Mouse (Mus musculus) ES-E14 (cell line): Measurements from ENCODE around the gene Ctns.

Source experiments
- CHD2 ChIP-seq: IDR thresholded peaks from 2 replicates; pipeline ENCODE4 v1.6.1; 2014; ENCODE audit warnings: mild to moderate bottlenecking, low read depth, low read length, inconsistent platforms
- HCFC1 ChIP-seq: IDR thresholded peaks from 2 replicates; pipeline ENCODE4 v1.6.1; 2012; ENCODE audit warnings: low read length, inconsistent platforms, borderline replicate concordance; ENCODE audit not compliant: insufficient read depth
- MAFK ChIP-seq: IDR thresholded peaks from 2 replicates; pipeline ENCODE4 v1.6.1; 2014; ENCODE audit warnings: mild to moderate bottlenecking, low read depth, low read length, inconsistent platforms; ENCODE audit not compliant: insufficient read depth
- ZC3H11A ChIP-seq: IDR thresholded peaks from 2 replicates; pipeline ENCODE4 v1.6.1; 2012; ENCODE audit warnings: low read depth, mild to moderate bottlenecking, inconsistent platforms, low read length, borderline replicate concordance

GRCm38 (mm10) chr11:73148209-73148608 lies 50.6 kb downstream of the Ctns start:
- TF ChIP-seq HCFC1: no peak
- TF ChIP-seq MAFK: no peak
- TF ChIP-seq CHD2: no peak
- TF ChIP-seq ZC3H11A: no peak
